20 mouse cellular contexts compared by ENCODE assay signal in the genomic region with DNA sequence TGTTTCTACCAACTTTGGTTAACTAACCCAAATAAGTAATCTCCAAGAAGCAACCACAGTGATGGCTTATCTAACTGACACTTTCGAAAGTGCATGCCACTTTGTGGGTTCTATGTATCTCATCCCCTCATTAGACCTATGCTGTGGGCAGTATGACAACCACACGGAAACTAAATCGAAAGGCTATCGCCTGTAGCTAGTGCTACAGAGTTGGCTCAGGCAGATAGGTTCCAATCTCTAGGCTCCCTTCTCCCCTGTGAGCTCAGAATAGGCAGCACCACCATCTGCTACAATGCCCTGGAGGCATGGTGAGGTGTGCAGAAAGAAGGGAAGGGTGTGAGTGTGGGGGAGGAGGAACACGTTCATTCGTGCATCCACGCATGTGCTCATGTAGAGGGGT. TPM values are rescaled to one million over a fixed set of nuclear protein-coding genes. Genes with fewer than 3 reads are reported as not detected.
DNase-seq lines count a peak whose midpoint lies in the region; ATAC-seq and TF ChIP-seq lines count a peak whose summit lies in the region.
"Had no signal": no experiment of that assay in that cellular context is flagged by ENCODE, and none has a peak within 500 bp of the region (broad histone marks: within the 10 kb centered on the region; RNA-seq: fewer than 3 reads in every experiment).

No protein-coding gene starts in this region.

- H3K9me3 ChIP-seq in stomach, embryonic 16.5 days (replicated peaks; ENCODE audit: control insufficient read depth, low read length) = no peaks in the 10 kb centered on the region
- H3K9me3 ChIP-seq in stomach, postnatal 0 days (ENCODE audit: control insufficient read depth, low read length) = no peaks in the 10 kb centered on the region
- H3K9me3 ChIP-seq: embryonic facial prominence, embryonic 10.5 days had no signal

- TF ChIP-seq EP300 in stomach, postnatal 0 days (optimal IDR thresholded peaks at IDR 0.05) = no peak

- no peak overlapping the region for H3K4me3 ChIP-seq in stomach, embryonic 16.5 days (replicated peaks; ENCODE audit: low read length)
- H3K4me3 ChIP-seq in stomach, postnatal 0 days (ENCODE audit: low read depth, low read length) = no peak overlapping the region
- H3K4me3 ChIP-seq: embryonic facial prominence, embryonic 10.5 days; heart, adult 2 months had no signal

- no peaks in the 10 kb centered on the region for H3K27me3 ChIP-seq in stomach, embryonic 16.5 days (ENCODE audit: control insufficient read depth, insufficient read depth, low read length)
- H3K27me3 ChIP-seq in stomach, postnatal 0 days (ENCODE audit: control insufficient read depth, insufficient read depth, low read length) = no peaks in the 10 kb centered on the region

- no peak overlapping the region for H3K4me2 ChIP-seq in stomach, embryonic 16.5 days (ENCODE audit: low read depth, low read length)
- H3K4me2 ChIP-seq in stomach, postnatal 0 days (replicated peaks; ENCODE audit: low read depth) = no peak overlapping the region

- no peak overlapping the region for H3K27ac ChIP-seq in stomach, embryonic 16.5 days (ENCODE audit: low read length)
- no peak overlapping the region for H3K27ac ChIP-seq in stomach, postnatal 0 days (replicated peaks)
- H3K27ac ChIP-seq: embryonic facial prominence, embryonic 10.5 days; heart, adult 2 months had no signal

- no peak for TF ChIP-seq CTCF in stomach, postnatal 0 days (IDR thresholded peaks at IDR 0.05; ENCODE audit: low read depth)

- no peaks in the 10 kb centered on the region for H3K36me3 ChIP-seq in stomach, embryonic 16.5 days (ENCODE audit: control insufficient read depth, insufficient read depth, low read length)
- H3K36me3 ChIP-seq in stomach, postnatal 0 days (ENCODE audit: control insufficient read depth, insufficient read depth, low read length) = no peaks in the 10 kb centered on the region
- H3K36me3 ChIP-seq: embryonic facial prominence, embryonic 10.5 days had no signal

- DNase-seq in frontal cortex, postnatal 14 days (ENCODE audit: low spot score in 2 of 2) = no peak
- DNase-seq in stomach, postnatal 0 days (ENCODE audit: low spot score) = no peak
- no peak for DNase-seq in T-cell, adult 2 months (ENCODE audit: low spot score)
- no peak for DNase-seq in testis, postnatal 10 days (ENCODE audit: low spot score)
- DNase-seq: cerebellum, adult 9-10 months; heart, adult 2 months; midbrain, embryonic 14.5 days; right cerebral cortex, postnatal 25 days had no signal

- ATAC-seq in frontal cortex, adult (ENCODE audit: low TSS enrichment) = 0 out of 2 replicates have a peak, but pooled peaks have one; percentile 31
- ATAC-seq in stomach, embryonic 16.5 days (ENCODE audit: insufficient read depth, low FRiP score) = 0 out of 2 replicates have a peak, but pooled peaks have one; percentile 10
- no peak for ATAC-seq in stomach, postnatal 0 days (ENCODE audit: low FRiP score, low TSS enrichment)
- peak; percentile 38 for ATAC-seq in inflammation-experienced regulatory T-cells, adult 6 months
- ATAC-seq in megakaryocyte progenitor cell, adult 5-6 weeks (replicated peaks; ENCODE audit: poor library complexity) = peak; percentile 38

- no peak overlapping the region for H3K9ac ChIP-seq in stomach, embryonic 16.5 days (ENCODE audit: low read length)
- no peak overlapping the region for H3K9ac ChIP-seq in stomach, postnatal 0 days (ENCODE audit: low read length)

- 88% methylated on average over 7 of the region's 7 CpGs for WGBS in stomach, embryonic 16.5 days
- 86% methylated on average over 7 of the region's 7 CpGs for WGBS in stomach, postnatal 0 days

- no peaks in the 10 kb centered on the region; the same call in 1 of the 2 replicates for H3K4me1 ChIP-seq in stomach, embryonic 16.5 days (ENCODE audit: control insufficient read depth, insufficient read depth, low read length)
- no peaks in the 10 kb centered on the region for H3K4me1 ChIP-seq in stomach, postnatal 0 days (replicated peaks; ENCODE audit: control insufficient read depth, insufficient read depth)
- H3K4me1 ChIP-seq: embryonic facial prominence, embryonic 10.5 days had no signal

RNA-seq across cellular contexts. Expression of a gene that starts 1.0 kb away (rescaled TPM):
- 0.09 TPM in 1 of 2 replicates, not detected in the other for polyA plus RNA-seq in stomach, embryonic 16.5 days (2015; fragmentation: Nextera tagmentation; extraction: Ambion mirVana)
- not detected in 2 replicates for polyA plus RNA-seq in stomach, postnatal 0 days (2015; fragmentation: Nextera tagmentation; extraction: Ambion mirVana)
- not detected for polyA plus RNA-seq in inflammation-experienced regulatory T-cells, adult 6 months (2017; shearing (Covaris generic))
- total RNA-seq in megakaryocyte progenitor cell, adult 5-6 weeks (2015) = not detected in 2 replicates
- total RNA-seq in megakaryocyte progenitor cell, adult 5-6 weeks (2017) = 0.25 TPM in 1 of 2 replicates, not detected in the other
- total RNA-seq: heart, postnatal 25 days; layer of hippocampus, postnatal 25 days had no signal
- polyA plus RNA-seq: embryonic facial prominence, embryonic 10.5 days; intestine, embryonic 14.5 days; limb, embryonic 11.5 days; lung, embryonic 16.5 days; midbrain, embryonic 14.5 days; testis, adult 2 months had no signal

RNA-seq across cellular contexts. Expression of a gene that starts 13.9 kb away (rescaled TPM):
- 9.3 and 12.9 TPM in 2 replicates for polyA plus RNA-seq in stomach, embryonic 16.5 days (2015; fragmentation: Nextera tagmentation; extraction: Ambion mirVana)
- polyA plus RNA-seq in stomach, postnatal 0 days (2015; fragmentation: Nextera tagmentation; extraction: Ambion mirVana) = 0.16 TPM in 2 replicates
- not detected for polyA plus RNA-seq in inflammation-experienced regulatory T-cells, adult 6 months (2017; shearing (Covaris generic))
- total RNA-seq in megakaryocyte progenitor cell, adult 5-6 weeks (2015) = 15.8 and 18.2 TPM in 2 replicates
- 13.2 and 18.4 TPM in 2 replicates for total RNA-seq in megakaryocyte progenitor cell, adult 5-6 weeks (2017)
- total RNA-seq: heart, postnatal 25 days; layer of hippocampus, postnatal 25 days had no signal
- polyA plus RNA-seq: embryonic facial prominence, embryonic 10.5 days; midbrain, embryonic 14.5 days; testis, adult 2 months; urinary bladder, adult 2 months had no signal

RNA-seq across cellular contexts. Expression of a gene that starts 55.8 kb away (rescaled TPM):
- not detected in 2 replicates for polyA plus RNA-seq in stomach, embryonic 16.5 days (2015; fragmentation: Nextera tagmentation; extraction: Ambion mirVana)
- polyA plus RNA-seq in stomach, postnatal 0 days (2015; fragmentation: Nextera tagmentation; extraction: Ambion mirVana) = not detected in 2 replicates
- polyA plus RNA-seq in inflammation-experienced regulatory T-cells, adult 6 months (2017; shearing (Covaris generic)) = not detected
- not detected in 2 replicates for total RNA-seq in megakaryocyte progenitor cell, adult 5-6 weeks (2015)
- total RNA-seq in megakaryocyte progenitor cell, adult 5-6 weeks (2017) = not detected in 2 replicates
- total RNA-seq: heart, adult 2 months; heart, postnatal 25 days; layer of hippocampus, postnatal 25 days had no signal
- polyA plus RNA-seq: embryonic facial prominence, embryonic 10.5 days; heart, adult 2 months; limb, embryonic 11.5 days; lung, embryonic 16.5 days; midbrain, embryonic 14.5 days; testis, adult 2 months; urinary bladder, adult 2 months had no signal
